Mouse (Mus musculus): ENCODE results near the gene Cmtr1.
"Not testable (repeated sequence)": the region's sequence is repeated elsewhere in the genome, so short reads cannot be mapped to it uniquely, and the experiment has no call there.

Gene Cmtr1

GRCm38 (mm10) chr17:29660076-29660761 lies at the start of gene Cmtr1:
TSS of gene Cmtr1 (plus strand) at chr17:29660595.
- DNase-seq, result peak; percentile 98

DNA sequence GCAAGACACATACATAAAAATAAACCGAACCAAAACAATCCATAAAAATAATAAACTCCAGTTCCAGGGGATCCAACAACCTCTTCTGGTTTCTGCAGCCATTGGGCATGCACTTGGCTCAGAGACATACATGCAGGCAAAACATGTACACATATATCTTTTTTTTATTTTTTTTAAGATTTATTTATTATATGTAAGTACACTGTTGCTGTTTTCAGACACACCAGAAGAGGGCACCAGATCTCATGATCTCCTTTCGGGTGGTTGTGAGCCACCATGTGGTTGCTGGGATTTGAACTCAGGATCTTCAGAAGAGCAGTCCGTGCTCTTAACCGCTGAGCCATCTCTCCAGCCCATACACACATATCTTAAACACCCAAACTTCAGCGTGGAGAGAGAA lies 46.9 kb upstream of the Cmtr1 start:
- DNase-seq, result not testable (repeated sequence)

DNA sequence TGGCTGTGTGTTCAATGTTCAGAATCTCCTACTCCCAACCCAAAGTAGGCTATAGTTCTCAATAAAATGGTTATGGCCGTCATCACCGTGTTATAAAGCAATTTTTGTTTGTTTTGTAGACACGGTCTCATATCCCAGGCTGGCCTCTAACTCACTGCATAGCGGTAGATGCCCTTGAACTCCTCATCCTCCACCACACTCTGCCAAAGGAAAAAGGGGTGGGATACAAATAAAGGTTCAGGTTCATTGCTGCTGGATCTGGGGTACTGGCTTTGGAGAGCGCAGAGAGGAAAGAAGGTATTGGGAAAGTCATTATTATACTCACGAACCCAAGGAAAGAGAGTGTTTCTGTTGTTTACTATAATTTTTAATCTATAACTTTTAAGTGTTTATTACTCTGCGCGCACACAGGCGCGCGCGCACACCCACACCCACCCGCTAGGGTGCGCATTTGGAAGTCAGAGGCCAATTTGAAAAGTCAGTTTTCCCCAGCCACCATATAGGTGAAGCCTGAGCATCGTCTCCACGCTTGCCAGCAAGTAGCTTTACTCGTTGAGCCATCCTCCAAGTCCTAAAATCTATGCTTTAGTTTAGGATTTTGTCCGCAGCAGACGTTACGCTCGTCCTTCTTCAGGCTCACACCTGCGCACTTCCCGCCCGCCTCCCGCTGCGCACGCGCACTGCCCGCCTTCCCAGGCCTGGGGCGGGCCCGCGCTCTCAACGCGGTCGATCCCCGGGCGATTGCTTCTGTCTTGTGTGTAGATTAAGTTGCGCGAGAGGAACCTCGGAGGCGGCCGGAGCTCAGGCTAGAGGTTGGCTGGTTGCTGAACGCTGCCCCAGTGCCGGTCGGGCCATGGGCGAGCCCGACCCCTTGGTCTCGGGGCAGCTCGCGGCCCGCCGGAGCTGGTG lies 46.0 kb upstream of the Cmtr1 start, which contains the start of the genes Rnf8 and Gm28043:
Gene Rnf8 (plus strand): TSS at position 676 of the 909 bp plus-strand sequence.
Gene Gm28043 (plus strand): TSS at position 762 of the 909 bp plus-strand sequence.
- peak; percentile 97 for DNase-seq

GRCm38 (mm10) chr17:29615024-29615551 lies 45.3 kb upstream of the Cmtr1 start:
- peak; percentile 49 for DNase-seq

GRCm38 (mm10) chr17:29615616-29616015 lies 44.8 kb upstream of the Cmtr1 start:
- peak; percentile 31 for DNase-seq

DNA sequence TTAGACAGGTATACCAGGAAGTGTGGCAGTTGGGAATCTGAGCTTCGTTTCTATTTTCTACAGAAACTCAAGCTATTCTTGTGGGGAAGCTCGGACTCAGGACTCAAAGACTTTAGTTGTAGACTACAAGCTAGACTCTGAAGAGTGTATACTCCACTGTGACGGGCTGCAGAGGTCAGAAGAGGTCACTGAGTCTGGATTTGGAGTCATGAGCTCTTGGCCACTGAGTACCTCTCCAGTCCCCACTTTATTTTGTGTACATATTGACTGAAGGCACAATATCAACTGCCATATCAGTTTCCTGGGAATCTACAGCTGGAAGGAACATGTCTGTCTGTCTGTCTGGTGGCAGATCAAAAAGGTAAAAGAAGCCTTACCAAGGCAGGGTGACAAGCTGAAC lies 41.2 kb upstream of the Cmtr1 start:
- no peak for DNase-seq

GRCm38 (mm10) chr17:29623488-29623887 lies 36.9 kb upstream of the Cmtr1 start:
- DNase-seq, result no peak

DNA sequence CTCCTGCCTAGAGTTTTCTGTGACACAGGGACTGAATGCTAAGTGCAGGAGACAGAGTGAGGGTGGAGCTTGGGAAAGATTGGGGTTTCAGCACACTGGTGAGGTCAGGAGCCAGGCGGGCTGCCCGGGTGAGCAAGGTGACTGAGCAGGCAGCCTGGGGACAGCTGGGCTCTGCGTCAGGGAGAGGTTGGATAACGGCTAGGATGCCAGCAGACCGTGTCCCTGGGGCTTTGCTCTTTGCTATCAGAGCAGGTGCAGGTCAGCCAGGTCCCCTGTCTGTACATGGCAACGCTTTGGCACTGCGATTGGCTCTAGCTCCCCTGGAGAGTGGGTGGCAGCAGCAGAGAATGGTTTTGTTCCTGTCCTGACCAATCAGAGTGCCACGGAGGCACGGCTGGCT lies 33.1 kb upstream of the Cmtr1 start:
- no peak for DNase-seq

GRCm38 (mm10) chr17:29628946-29629345 lies 31.4 kb upstream of the Cmtr1 start:
- DNase-seq, result no peak

- DNase-seq, result no peak
These were observed 30.8 kb upstream of the Cmtr1 start for GRCm38 (mm10) chr17:29629620-29630019.

DNA sequence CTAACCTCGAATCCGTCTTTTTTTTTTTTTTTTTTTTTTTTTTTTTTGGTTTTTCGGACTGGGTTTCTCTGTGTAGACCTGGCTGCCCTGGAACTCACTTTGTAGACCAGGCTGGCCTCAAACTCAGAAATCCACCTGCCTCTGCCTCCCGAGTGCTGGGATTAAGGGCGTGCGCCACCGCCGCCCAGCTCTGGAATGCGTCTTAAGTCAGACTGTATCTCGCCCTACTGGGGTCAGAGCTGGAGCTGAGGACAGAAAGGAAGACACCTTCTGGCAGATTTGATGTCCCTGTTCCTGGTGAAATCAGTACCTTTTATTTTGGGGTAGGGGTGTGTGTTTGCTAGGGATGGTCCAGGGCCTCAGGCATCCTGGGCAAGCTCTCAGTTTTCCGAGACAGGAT lies 28.1 kb upstream of the Cmtr1 start:
- DNase-seq, result no peak

DNA sequence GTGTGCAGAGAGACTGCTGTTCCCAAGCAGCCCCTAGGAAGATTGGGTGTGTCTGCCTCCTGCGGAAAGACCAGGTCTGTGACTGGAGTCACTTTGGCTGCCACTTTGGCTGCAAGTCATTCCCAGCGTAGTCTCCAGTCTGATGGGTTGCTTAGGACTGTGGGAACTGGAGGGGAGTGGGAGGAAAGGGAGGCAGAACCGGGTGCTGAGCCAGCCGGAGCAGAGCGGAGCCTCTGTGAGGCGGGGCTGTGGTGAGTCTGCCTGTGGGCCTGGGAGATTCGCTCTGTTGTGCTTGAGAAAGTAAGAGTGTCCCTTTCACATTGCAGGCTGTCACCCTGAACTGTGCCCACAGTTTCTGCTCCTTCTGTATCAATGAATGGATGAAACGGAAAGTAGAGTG lies 24.9 kb upstream of the Cmtr1 start:
- no peak for DNase-seq

DNA sequence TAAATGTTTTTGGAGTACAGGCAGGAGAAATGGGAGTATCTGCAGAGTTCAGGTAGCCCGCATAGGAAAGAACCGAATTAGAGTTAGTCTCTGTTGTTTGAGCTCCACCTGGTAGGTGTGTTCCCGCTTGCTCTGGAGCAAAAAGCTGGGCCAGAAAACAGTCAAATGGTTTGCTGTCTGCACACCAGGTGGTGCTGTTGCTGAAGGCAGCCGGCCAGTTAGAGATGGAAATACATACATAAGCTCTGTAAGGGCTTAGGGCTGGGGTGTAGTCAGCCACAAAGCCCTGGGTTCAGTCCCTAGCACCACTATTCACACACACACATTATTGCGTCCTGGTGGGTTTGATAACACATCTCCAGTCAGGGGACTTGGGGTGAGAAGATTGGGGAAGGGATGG lies 24.3 kb upstream of the Cmtr1 start:
- DNase-seq, result peak; percentile 42

GRCm38 (mm10) chr17:29637377-29637776 lies 23.0 kb upstream of the Cmtr1 start:
- DNase-seq, result no peak

GRCm38 (mm10) chr17:29637895-29638294 lies 22.5 kb upstream of the Cmtr1 start:
- no peak for DNase-seq

GRCm38 (mm10) chr17:29640971-29641370 lies 19.4 kb upstream of the Cmtr1 start:
- DNase-seq, result no peak

DNA sequence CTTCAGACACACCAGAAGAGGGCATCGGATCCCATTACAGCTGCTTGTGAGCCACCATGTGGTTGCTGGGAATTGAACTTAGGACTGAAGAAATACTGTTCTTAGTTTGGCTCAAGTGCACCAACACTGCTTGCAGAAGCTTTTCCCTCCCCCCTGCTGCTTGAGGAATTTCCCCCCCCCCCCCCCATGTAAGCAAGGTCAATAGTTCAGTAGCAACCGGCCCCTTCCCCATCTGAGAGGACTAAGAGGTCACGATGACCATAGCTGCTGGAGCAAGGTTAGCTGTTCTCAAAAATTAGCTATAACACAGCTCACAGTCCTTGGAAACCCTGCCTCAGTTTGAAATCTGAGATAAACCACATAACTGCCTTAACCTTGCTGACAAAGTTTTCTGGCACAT lies 18.2 kb upstream of the Cmtr1 start:
- DNase-seq, result no peak

DNA sequence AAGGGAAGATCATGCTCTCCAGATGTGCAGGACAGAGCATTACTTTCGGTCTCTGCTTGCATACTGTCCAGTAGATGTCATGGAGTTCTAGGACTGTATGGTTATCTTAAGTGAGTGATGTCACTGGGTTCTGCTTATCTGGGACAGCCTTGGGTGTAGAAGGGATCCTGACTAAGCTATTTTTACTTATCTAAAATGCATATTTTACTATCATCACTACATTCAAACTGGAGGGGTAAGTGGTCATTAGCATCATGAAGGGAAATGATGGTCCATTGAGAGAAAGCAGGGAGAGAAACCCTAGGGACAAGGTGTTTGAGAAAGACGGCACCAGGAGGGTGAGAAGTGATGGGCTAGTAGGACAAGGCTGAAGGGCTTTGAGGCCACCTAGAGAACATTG lies 2.1 kb upstream of the Cmtr1 start:
- DNase-seq, result no peak

DNA sequence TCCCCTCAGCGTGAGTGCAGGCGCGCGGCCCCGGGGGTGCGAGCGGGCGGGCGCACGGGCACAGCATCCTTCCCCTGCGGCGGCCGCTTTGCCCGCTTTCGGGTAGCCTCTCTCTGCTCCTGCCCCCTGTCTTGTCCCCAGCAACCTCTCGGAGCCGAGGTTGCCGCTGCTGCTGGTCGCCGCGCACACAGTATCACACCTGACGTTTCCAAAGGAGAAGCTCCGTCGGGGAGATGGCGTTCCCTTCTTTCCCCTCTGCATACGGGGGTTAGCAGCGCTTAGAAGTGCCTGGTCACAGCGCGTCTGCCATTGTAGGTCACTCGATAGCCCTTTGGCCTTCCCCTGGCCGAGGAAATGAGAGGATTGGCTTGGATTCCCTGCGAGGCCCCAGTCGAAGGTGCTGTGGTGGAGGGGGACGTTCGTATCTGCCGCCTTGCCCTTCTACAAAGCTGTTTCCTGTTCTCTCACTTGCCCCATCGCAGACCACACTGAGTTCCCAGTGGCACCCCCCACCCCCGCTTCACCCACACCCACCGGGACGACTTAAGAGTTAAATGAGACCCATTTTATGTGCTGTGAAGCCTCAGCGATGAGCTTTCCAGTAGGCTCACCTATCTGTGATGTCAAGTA lies 482 bp downstream of the Cmtr1 start:
- peak; percentile 18 for DNase-seq

GRCm38 (mm10) chr17:29662145-29662544 lies 1.8 kb downstream of the Cmtr1 start:
- DNase-seq, result no peak

DNA sequence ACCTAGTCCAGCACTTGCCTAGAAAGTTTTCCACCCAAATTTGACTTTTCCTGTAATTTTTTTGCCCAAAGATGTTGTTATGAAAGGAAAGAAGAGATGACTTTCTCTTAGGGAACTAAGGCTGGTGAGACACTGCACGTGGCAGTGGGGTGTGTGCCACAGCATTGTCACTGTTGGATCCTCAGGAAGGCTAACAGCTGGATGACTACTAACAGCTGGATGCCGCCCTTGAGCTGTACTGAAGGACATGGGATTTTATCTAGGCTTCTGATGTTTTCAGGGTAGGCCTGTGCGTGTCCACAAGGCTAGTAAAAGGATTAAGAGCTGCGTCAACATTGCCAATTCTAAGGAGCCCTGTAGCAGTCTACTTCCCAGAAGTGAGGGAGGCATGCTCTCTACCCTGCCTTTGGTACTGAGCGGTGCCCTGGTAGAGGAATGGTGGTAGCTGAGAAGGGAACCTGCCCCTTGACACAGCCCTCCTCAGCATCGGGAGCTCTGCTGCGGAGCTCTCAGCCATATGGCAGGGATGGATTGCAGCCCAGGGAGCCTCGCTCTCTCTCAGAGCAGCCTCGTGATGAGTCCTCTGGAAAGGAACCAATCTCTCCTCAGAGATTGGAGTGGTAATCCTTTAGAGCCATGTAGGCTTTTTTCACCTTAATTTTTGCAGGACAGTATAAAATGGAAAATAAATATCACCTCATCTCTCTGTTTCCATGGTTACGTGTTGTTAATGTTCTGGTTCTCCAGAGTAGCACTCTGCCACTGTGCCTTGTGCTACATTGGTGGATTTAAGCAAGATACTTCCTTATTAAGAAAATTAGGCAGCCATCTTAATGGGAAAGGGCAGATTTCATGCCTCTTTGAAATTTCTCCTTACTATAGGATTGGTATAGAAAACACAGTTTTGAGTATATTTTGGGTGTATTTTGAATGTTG lies 7.9 kb downstream of the Cmtr1 start:
- no peak for DNase-seq

GRCm38 (mm10) chr17:29669030-29669429 lies 8.6 kb downstream of the Cmtr1 start:
- DNase-seq, result no peak
